Mouse (Mus musculus) hindbrain, postnatal 0 days (tissue): ENCODE results near the gene Rmnd5a. TPM values are rescaled to one million over a fixed set of nuclear protein-coding genes. Genes with fewer than 3 reads are reported as not detected.

Experiments
- ATAC-seq: fragments of 200-750 bp; cut with Nextera tagmentation; 2 replicates; pipeline ENCODE4 v1.8.0; 2017; ENCODE audit warnings: mild to moderate bottlenecking, moderate TSS enrichment, moderate library complexity
- DNase-seq: peaks from one replicate; pipeline ENCODE4 v3.0.0-alpha.2; 2015; ENCODE audit warnings: low spot score
- H3K27ac ChIP-seq: fragments of 300-500 bp; sonication (generic); 2 replicates; pipeline ENCODE4 v1.5.1; 2014; ENCODE audit warnings: mild to moderate bottlenecking
- H3K27me3 ChIP-seq: fragments of 300-500 bp; sonication (generic); 2 replicates; pipeline ENCODE4 v1.6.1; 2014; ENCODE audit warnings: low read length, mixed read lengths; ENCODE audit not compliant: insufficient read depth
- H3K36me3 ChIP-seq: fragments of 300-500 bp; sonication (generic); 2 replicates; pipeline ENCODE4 v1.6.1; 2014; ENCODE audit warnings: low read length, mixed read lengths; ENCODE audit not compliant: insufficient read depth
- H3K4me1 ChIP-seq: fragments of 300-500 bp; sonication (generic); 2 replicates; pipeline ENCODE4 v1.6.1; 2014; ENCODE audit warnings: antibody characterized with exemption, low read length, mixed read lengths; ENCODE audit not compliant: insufficient read depth
- H3K4me2 ChIP-seq: fragments of 300-500 bp; sonication (generic); 2 replicates; pipeline ENCODE4 v1.6.1; 2014; ENCODE audit warnings: low read depth, mild to moderate bottlenecking, low read length, moderate library complexity, mixed read lengths
- H3K4me3 ChIP-seq: fragments of 300-500 bp; sonication (generic); 2 replicates; pipeline ENCODE4 v1.5.1; 2014; ENCODE audit warnings: low read length
- H3K9ac ChIP-seq: fragments of 300-500 bp; sonication (generic); replicated peaks from 2 replicates; pipeline ENCODE4 v1.6.1; 2014; ENCODE audit warnings: mild to moderate bottlenecking, low read length, moderate library complexity, mixed read lengths
- H3K9me3 ChIP-seq: fragments of 300-500 bp; sonication (generic); 2 replicates; pipeline ENCODE4 v1.6.1; 2016; ENCODE audit warnings: low read length, mixed read lengths
- CTCF ChIP-seq: IDR thresholded peaks from 2 replicates; pipeline ENCODE4 v1.5.1; 2016; ENCODE audit warnings: antibody characterized with exemption, control low read depth, low read depth
- WGBS: fragments of 180-500 bp; shearing (Covaris S2); extraction: QIAGEN DNeasy Blood & Tissue Kit; methylation state at CpG from one replicate; pipeline ENCODE4 v1.1.7; 2014; 5-methylcytosine and 5-hydroxymethylcytosine counted together
- polyA plus RNA-seq: library from polyadenylated mRNA; unstranded; fragments of >200 nt; fragmentation: Nextera tagmentation; extraction: Ambion mirVana; gene quantifications from 2 replicates; pipeline ENCODE4 v1.2.1, GENCODE M21; 2015
- total RNA-seq: library from RNA; depleted of rRNA; stranded (reverse); fragments of >200 nt; gene quantifications from 2 replicates; pipeline ENCODE4 v1.2.3, GENCODE M21; 2014

Rmnd5a gene
- total and polyA plus RNA-seq, 2 experiments from 2014 or later = 8.6 to 44.9 TPM

DNA sequence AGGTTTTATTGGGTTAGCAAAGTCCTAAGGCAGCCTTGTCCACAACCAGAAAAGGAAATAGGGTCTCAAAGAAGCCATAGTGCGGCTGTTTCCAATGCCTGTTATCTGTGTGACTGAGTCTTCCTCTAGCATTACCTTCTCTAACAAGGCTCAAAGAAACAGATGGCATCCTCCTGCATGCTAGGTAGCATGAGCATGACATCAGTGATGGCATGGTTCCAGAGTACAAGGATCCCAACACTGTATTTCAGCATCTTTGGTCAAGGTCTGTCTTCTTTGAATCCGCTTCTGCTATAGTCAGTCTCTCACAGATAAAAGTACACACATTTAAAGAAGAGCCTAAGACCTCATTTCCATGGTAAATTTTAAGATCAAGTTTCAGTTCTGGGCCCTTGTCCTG, 49.9 kb downstream of the Rmnd5a start:
- Histone ChIP-seq H3K4me2 (no peak overlapping the region), H3K36me3 (no peaks in the 10 kb centered on the region; the same call in 1 of the 2 replicates), H3K4me1 (no peaks in the 10 kb centered on the region), H3K27me3 (no peaks in the 10 kb centered on the region), H3K27ac (no peak overlapping the region), H3K9ac (no peak overlapping the region), H3K4me3 (no peak overlapping the region), H3K9me3 (no peaks in the 10 kb centered on the region)
- 91% methylated on average over 2 of the region's 2 CpGs for WGBS
- DNase-seq (peak; percentile 50), ATAC-seq (no peak)
- TF ChIP-seq CTCF = no peak

DNA sequence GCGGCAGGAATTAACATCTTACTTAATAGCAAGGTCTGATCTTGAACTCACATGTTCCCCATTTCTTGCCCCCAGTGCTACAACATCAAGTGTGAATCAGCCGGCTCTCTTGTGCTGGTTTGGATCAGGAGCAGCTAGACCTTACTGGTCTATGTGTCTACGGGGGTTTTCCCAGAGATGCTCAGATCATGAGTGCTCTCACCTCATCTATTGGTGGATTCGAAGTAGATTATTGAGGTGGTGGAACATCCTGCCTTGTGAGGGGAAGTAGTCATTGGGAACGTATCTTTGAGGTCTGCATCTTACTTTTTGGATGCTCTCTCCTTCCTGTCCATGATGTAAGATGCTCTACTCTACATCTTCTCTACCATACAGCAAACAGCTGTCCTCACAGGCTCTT, 58.8 kb downstream of the Rmnd5a start:
- TF ChIP-seq CTCF = no peak
- Histone ChIP-seq H3K4me2 (no peak overlapping the region), H3K4me3 (no peak overlapping the region), H3K27ac (no peak overlapping the region), H3K36me3 (no peaks in the 10 kb centered on the region), H3K9me3 (no peaks in the 10 kb centered on the region), H3K9ac (no peak overlapping the region), H3K27me3 (no peaks in the 10 kb centered on the region), H3K4me1 (no peaks in the 10 kb centered on the region)
- ATAC-seq = no peak
- DNase-seq = no peak
- WGBS = 95% methylated on average over 5 of the region's 5 CpGs

GRCm38 (mm10) chr6:71376711-71377110, 63.7 kb downstream of the Rmnd5a start:
- Histone ChIP-seq H3K9ac (no peak overlapping the region), H3K36me3 (no peaks in the 10 kb centered on the region), H3K27me3 (no peaks in the 10 kb centered on the region), H3K27ac (no peak overlapping the region), H3K4me3 (no peak overlapping the region), H3K4me1 (no peaks in the 10 kb centered on the region), H3K4me2 (no peak overlapping the region), H3K9me3 (no peaks in the 10 kb centered on the region)
- no peak for TF ChIP-seq CTCF
- DNase-seq = no peak
- no peak for ATAC-seq
- 97% methylated on average over 13 of the region's 13 CpGs for WGBS

DNA sequence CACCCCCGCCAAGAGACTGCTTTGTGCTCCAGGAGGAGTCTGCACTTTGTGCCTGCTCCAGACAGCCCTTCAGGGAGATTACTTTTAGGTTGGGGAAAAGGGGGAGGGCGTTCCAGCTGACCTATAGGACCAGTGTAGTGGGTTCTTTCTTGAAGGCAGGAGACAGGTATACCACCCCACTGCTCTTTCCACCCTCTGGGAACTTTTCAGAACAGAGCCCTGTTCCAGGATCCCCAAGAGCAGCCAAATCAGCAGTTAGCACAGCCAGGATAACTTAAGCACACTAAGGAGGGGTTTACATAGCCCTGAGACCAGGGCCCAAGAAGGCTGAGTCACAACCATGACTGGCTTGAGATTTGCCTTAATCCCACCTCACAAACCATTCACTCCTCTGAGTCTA, 65.5 kb downstream of the Rmnd5a start:
- H3K27me3 ChIP-seq = no peaks in the 10 kb centered on the region
- ATAC-seq (no peak), DNase-seq (no peak)
- H3K27ac ChIP-seq = no peak overlapping the region
- H3K4me3 ChIP-seq = no peak overlapping the region
- H3K9me3 ChIP-seq = no peaks in the 10 kb centered on the region
- whole genome bisulfite sequencing = 100% methylated on average over 1 of the region's 2 CpGs
- no peaks in the 10 kb centered on the region for H3K4me1 ChIP-seq
- H3K4me2 ChIP-seq = no peak overlapping the region
- no peaks in the 10 kb centered on the region for H3K36me3 ChIP-seq
- no peak overlapping the region for H3K9ac ChIP-seq
- TF ChIP-seq CTCF = no peak

- DNase-seq (no peak), ATAC-seq (no peak)
- no peak overlapping the region for H3K27ac ChIP-seq
- WGBS = 89% methylated on average over 19 of the region's 19 CpGs
- no peaks in the 10 kb centered on the region for H3K27me3 ChIP-seq
- H3K9ac ChIP-seq = no peak overlapping the region
- H3K4me2 ChIP-seq = no peak overlapping the region
- H3K9me3 ChIP-seq = no peaks in the 10 kb centered on the region
- TF ChIP-seq CTCF = no peak
- no peaks in the 10 kb centered on the region for H3K4me1 ChIP-seq
- H3K4me3 ChIP-seq = no peak overlapping the region
- H3K36me3 ChIP-seq = no peaks in the 10 kb centered on the region
Measured at GRCm38 (mm10) chr6:71374311-71374829, 66.1 kb downstream of the Rmnd5a start.

DNA sequence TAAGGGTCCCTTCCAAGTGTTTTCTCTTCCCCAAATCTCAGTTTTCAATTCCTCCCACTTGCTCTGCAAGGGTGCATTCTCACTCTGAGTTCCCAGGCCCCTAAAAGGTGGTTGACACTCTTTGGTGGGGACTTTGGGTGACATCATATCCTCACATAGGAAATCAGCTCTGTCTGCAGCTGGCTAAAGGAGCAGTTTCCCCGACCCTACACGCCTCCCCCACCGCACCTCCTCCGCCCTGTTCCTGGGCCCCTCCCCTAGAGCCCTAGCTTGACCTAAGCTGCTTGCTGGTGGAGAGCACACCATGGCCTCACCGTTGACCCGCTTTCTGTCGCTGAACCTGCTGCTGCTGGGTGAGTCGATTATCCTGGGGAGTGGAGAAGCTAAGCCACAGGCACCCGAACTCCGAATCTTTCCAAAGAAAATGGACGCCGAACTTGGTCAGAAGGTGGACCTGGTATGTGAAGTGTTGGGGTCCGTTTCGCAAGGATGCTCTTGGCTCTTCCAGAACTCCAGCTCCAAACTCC, 67.1 kb downstream of the Rmnd5a start, which contains the start of gene Cd8a:
TSS of gene Cd8a (plus strand) at position 179 of the 527 bp plus-strand sequence.
- H3K4me2 ChIP-seq = no peak within 1 kb of the TSS
- no peaks in the 10 kb centered on the region for H3K4me1 ChIP-seq
- H3K9me3 ChIP-seq = no peaks in the 10 kb centered on the region
- TF ChIP-seq CTCF = no peak
- no peaks in the 10 kb centered on the region for H3K36me3 ChIP-seq
- no peak within 1 kb of the TSS for H3K9ac ChIP-seq
- DNase-seq = no peak
- ATAC-seq = no peak
- no peak within 1 kb of the TSS for H3K4me3 ChIP-seq
- no peaks in the 10 kb centered on the region for H3K27me3 ChIP-seq
- WGBS = 83% methylated on average over 14 of the region's 14 CpGs
- H3K27ac ChIP-seq = no peak within 1 kb of the TSS

GRCm38 (mm10) chr6:71372041-71372720, 68.3 kb downstream of the Rmnd5a start:
- no peak overlapping the region for H3K4me3 ChIP-seq
- no peaks in the 10 kb centered on the region for H3K4me1 ChIP-seq
- H3K27me3 ChIP-seq = no peaks in the 10 kb centered on the region
- H3K36me3 ChIP-seq = no peaks in the 10 kb centered on the region
- ATAC-seq = no peak
- no peak overlapping the region for H3K4me2 ChIP-seq
- no peak overlapping the region for H3K9ac ChIP-seq
- DNase-seq = no peak
- 82% methylated on average over 5 of the region's 5 CpGs for WGBS
- H3K27ac ChIP-seq = no peak overlapping the region
- TF ChIP-seq CTCF = no peak
- H3K9me3 ChIP-seq = no peaks in the 10 kb centered on the region
